Mouse (Mus musculus): ENCODE results near the gene Lipt2. TPM values are rescaled to one million over a fixed set of nuclear protein-coding genes. Genes with fewer than 3 reads are reported as not detected.

Gene Lipt2
- total RNA-seq, 2 experiments from 2014 or later = 4.2 to 5.8 TPM

- intact Hi-C loops (cut with DNase I) = no loop called here
- no peak for DNase-seq (ENCODE audit: low spot score in 2 of 2)
Measured at GRCm38 (mm10) chr7:100160006-100160405, 929 bp downstream of the Lipt2 start.

GRCm38 (mm10) chr7:100163506-100163905 is 4.4 kb downstream of the Lipt2 start:
- no peak for DNase-seq (ENCODE audit: low spot score in 2 of 2)
- intact Hi-C loops (cut with DNase I) = no loop called here

GRCm38 (mm10) chr7:100168654-100169053 is 9.6 kb downstream of the Lipt2 start:
- no peak for DNase-seq (ENCODE audit: low spot score in 2 of 2)
- intact Hi-C loops (cut with DNase I) = no loop called here

- DNase-seq (ENCODE audit: low spot score in 2 of 2) = no peak
- intact Hi-C loops (cut with DNase I) = no loop called here
Measured at GRCm38 (mm10) chr7:100170756-100171155, 11.7 kb downstream of the Lipt2 start.

GRCm38 (mm10) chr7:100176269-100176668 is 17.2 kb downstream of the Lipt2 start, which contains the start of gene Kcne3:
TSS of gene Kcne3 (plus strand) at chr7:100176502.
- intact Hi-C loops (cut with DNase I) = no loop called here
- no peak for DNase-seq (ENCODE audit: low spot score in 2 of 2)

GRCm38 (mm10) chr7:100178016-100178890 is 19.2 kb downstream of the Lipt2 start:
- peak; percentile 58 to 61 for DNase-seq (ENCODE audit: low spot score in 2 of 2)
- intact Hi-C loops (cut with DNase I) = no loop called here

- no peak for DNase-seq (ENCODE audit: low spot score in 2 of 2)
- intact Hi-C loops (cut with DNase I) = no loop called here
Measured at GRCm38 (mm10) chr7:100178891-100179233, 19.8 kb downstream of the Lipt2 start.

GRCm38 (mm10) chr7:100179394-100179793 is 20.3 kb downstream of the Lipt2 start:
- intact Hi-C loops (cut with DNase I) = no loop called here
- DNase-seq (ENCODE audit: low spot score in 2 of 2) = no peak

- intact Hi-C loops (cut with DNase I) = loop anchor here (10.0 kb wide), 1 partner anchor 55 kb away; the partner anchor contains the start of gene Pold3
Measured at GRCm38 (mm10) chr7:100179836-100180407, 20.8 kb downstream of the Lipt2 start.

GRCm38 (mm10) chr7:100181176-100181575 is 22.1 kb downstream of the Lipt2 start:
- intact Hi-C loops (cut with DNase I) = loop anchor here (10.0 kb wide), 1 partner anchor 56 kb away; the partner anchor contains the start of gene Pold3
- no peak for DNase-seq (ENCODE audit: low spot score in 2 of 2)

More at GRCm38 (mm10) chr7:100179836-100180407, 20.8 kb downstream of the Lipt2 start:
- DNase-seq (ENCODE audit: low spot score in 2 of 2) = no peak

GRCm38 (mm10) chr7:100181614-100182013 is 22.5 kb downstream of the Lipt2 start:
- DNase-seq (ENCODE audit: low spot score in 2 of 2) = no peak
- intact Hi-C loops (cut with DNase I) = loop anchor here (10.0 kb wide), 1 partner anchor 57 kb away; the partner anchor contains the start of gene Pold3

- intact Hi-C loops (cut with DNase I) = loop anchor here (10.0 kb wide), 1 partner anchor 58 kb away; the partner anchor contains the start of gene Pold3
- DNase-seq (ENCODE audit: low spot score in 2 of 2) = no peak
Measured at GRCm38 (mm10) chr7:100182388-100182787, 23.3 kb downstream of the Lipt2 start.

- intact Hi-C loops (cut with DNase I) = loop anchor here (10.0 kb wide), 1 partner anchor 63 kb away; the partner anchor contains the start of gene Pold3
- peak; percentile 13 to 25 for DNase-seq (ENCODE audit: low spot score in 2 of 2)
Measured at GRCm38 (mm10) chr7:100187601-100188000, 28.5 kb downstream of the Lipt2 start.

- DNase-seq (ENCODE audit: low spot score in 2 of 2) = no peak
- intact Hi-C loops (cut with DNase I) = loop anchor here (2.0 kb wide), 1 partner anchor 45 kb away; no protein-coding TSS in a partner anchor
Measured at GRCm38 (mm10) chr7:100190167-100190566, 31.1 kb downstream of the Lipt2 start.

GRCm38 (mm10) chr7:100190778-100191177 is 31.7 kb downstream of the Lipt2 start:
- intact Hi-C loops (cut with DNase I) = loop anchor here (2.0 kb wide), 1 partner anchor 44 kb away; no protein-coding TSS in a partner anchor
- DNase-seq (ENCODE audit: low spot score in 2 of 2) = peak; percentile 21 to 26

- intact Hi-C loops (cut with DNase I) = no loop called here
Measured at GRCm38 (mm10) chr7:100201191-100201590, 42.1 kb downstream of the Lipt2 start.

GRCm38 (mm10) chr7:100203616-100204015 is 44.5 kb downstream of the Lipt2 start:
- intact Hi-C loops (cut with DNase I) = no loop called here
- DNase-seq (ENCODE audit: low spot score in 2 of 2) = no peak

More at GRCm38 (mm10) chr7:100201191-100201590, 42.1 kb downstream of the Lipt2 start:
- no peak for DNase-seq (ENCODE audit: low spot score in 2 of 2)

GRCm38 (mm10) chr7:100204871-100205270 is 45.8 kb downstream of the Lipt2 start:
- intact Hi-C loops (cut with DNase I) = no loop called here
- DNase-seq (ENCODE audit: low spot score in 2 of 2) = no peak

- intact Hi-C loops (cut with DNase I) = no loop called here
- DNase-seq (ENCODE audit: low spot score in 2 of 2) = no peak
Measured at GRCm38 (mm10) chr7:100206144-100206543, 47.1 kb downstream of the Lipt2 start.

GRCm38 (mm10) chr7:100207886-100208285 is 48.8 kb downstream of the Lipt2 start:
- intact Hi-C loops (cut with DNase I) = no loop called here

More at GRCm38 (mm10) chr7:100207886-100208285, 48.8 kb downstream of the Lipt2 start:
- DNase-seq (ENCODE audit: low spot score in 2 of 2) = no peak

All from left cerebral cortex, postnatal 36 days (tissue).